Mouse (Mus musculus): Measurements from ENCODE around the gene Wwox.

DNA sequence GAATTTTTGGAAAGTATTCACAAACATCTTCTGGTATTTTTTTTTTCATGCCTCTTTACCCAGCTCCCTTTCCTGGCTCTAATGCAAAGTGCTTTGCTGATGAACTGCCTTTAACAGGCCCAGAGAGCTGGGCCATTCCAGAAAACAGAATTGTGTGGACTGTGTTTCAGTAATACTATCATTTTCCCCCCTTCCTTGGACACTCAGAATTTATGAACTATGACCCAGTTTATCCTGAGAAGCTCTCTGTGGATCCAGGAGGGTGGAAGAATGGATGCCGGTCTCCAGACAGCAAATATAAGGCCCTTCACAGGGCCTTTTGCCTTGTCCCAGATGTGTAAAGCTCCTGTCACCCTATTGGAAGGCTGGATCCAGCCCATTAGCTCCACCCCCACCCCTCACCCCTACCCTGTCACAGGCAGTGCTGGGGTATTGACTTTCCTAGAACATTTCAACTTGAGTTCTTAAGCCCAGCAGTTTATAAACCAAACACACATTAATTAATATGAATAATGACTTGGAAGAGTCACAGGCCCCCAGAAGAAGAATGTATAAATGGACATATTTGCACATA, 332.9 kb downstream of the Wwox start:
- TF ChIP-seq POLR2A (IDR thresholded peaks at IDR 0.05; ENCODE audit: borderline replicate concordance, control insufficient read depth, low read depth, low read length), result no peak
- TF ChIP-seq CTCF (IDR thresholded peaks at IDR 0.05; ENCODE audit: control insufficient read depth, insufficient read depth, low read length), result no peak
